Mouse (Mus musculus) limb, embryonic 12.5 days (tissue): ENCODE results near the gene Acvr1b. TPM values are rescaled to one million over a fixed set of nuclear protein-coding genes. Genes with fewer than 3 reads are reported as not detected.

Source experiments
- ATAC-seq: fragments of 200-750 bp; cut with Nextera tagmentation; 2 replicates; pipeline ENCODE4 v1.8.0; 2017; ENCODE audit warnings: low read depth, moderate TSS enrichment; ENCODE audit not compliant: insufficient number of reproducible peaks, insufficient read depth, low FRiP score, low TSS enrichment
- H3K27ac ChIP-seq: fragments of 300-500 bp; sonication (generic); 2 replicates; pipeline ENCODE4 v1.5.1; 2016; ENCODE audit warnings: mild to moderate bottlenecking, moderate library complexity
- H3K27me3 ChIP-seq: fragments of 300-500 bp; sonication (generic); 2 replicates; pipeline ENCODE4 v1.6.1; 2016; ENCODE audit warnings: mild to moderate bottlenecking, moderate library complexity
- H3K36me3 ChIP-seq: fragments of 300-500 bp; sonication (generic); 2 replicates; pipeline ENCODE4 v1.6.1; 2016; ENCODE audit warnings: mild to moderate bottlenecking, moderate library complexity
- H3K4me1 ChIP-seq: fragments of 300-500 bp; sonication (generic); replicated peaks from 2 replicates; pipeline ENCODE4 v1.6.1; 2016
- H3K4me2 ChIP-seq: fragments of 300-500 bp; sonication (generic); 2 replicates; pipeline ENCODE4 v1.6.1; 2016; ENCODE audit warnings: mild to moderate bottlenecking, moderate library complexity
- H3K4me3 ChIP-seq: fragments of 300-500 bp; sonication (generic); replicated peaks from 2 replicates; pipeline ENCODE4 v1.5.1; 2016; ENCODE audit warnings: mild to moderate bottlenecking
- H3K9ac ChIP-seq: fragments of 300-500 bp; sonication (generic); replicated peaks from 2 replicates; pipeline ENCODE4 v1.6.1; 2016; ENCODE audit warnings: mild to moderate bottlenecking, moderate library complexity
- H3K9me3 ChIP-seq: fragments of 300-500 bp; sonication (generic); 2 replicates; pipeline ENCODE4 v1.6.1; 2016; ENCODE audit warnings: mild to moderate bottlenecking, moderate library complexity
- WGBS: fragments of 180-500 bp; shearing (Covaris S2); methylation state at CpG from one replicate; pipeline ENCODE4 v1.1.7; 2016; 5-methylcytosine and 5-hydroxymethylcytosine counted together
- polyA plus RNA-seq: library from polyadenylated mRNA; unstranded; fragments of >200 nt; fragmentation: Nextera tagmentation; extraction: Ambion mirVana; gene quantifications from 2 replicates; pipeline ENCODE4 v1.2.1, GENCODE M21; 2016

The Acvr1b gene
- polyA plus RNA-seq = 7.3 and 8.2 TPM in 2 replicates

DNA sequence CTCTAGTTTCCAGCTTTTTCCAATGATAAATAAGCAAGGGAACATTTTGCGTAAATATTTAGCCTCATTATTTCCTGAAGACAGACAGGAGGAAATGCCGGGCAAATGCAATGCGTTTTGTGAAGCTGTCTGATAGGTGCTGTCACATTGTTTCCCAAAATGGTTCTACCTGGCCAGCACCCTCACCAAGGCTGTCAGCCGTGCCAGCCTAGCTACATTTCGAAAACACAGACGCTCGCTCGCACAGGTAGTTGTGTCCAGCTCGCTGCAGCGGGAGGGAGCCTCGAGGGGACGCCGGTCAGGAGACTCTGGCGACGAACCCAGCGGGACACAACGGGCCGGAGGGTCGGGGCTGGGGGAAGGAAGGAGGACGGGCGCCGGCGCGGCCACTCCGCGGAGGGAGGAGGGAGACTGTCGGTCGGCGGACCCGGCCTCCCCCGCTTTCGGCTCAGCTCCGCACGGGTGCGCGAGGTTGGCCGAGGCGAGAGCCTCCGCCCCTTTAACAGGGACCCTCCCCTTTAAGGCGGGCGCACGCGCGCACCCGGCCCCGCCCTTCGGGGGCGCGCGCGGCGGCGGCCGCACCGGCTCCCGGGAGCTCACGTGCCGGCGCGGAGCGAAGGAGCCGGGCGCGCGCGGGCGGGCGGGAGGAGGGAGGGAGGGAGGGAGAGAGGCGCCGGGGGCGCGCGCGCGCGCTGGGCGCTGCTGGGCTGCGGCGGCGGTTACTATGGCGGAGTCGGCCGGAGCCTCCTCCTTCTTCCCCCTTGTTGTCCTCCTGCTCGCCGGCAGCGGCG, at the start of gene Acvr1b:
Acvr1b (plus strand) TSS at position 647 of the 791 bp plus-strand sequence.
- Histone ChIP-seq H3K36me3 (no peaks in the 10 kb centered on the region), H3K27ac (peak within 1 kb of the TSS; percentile 85), H3K4me3 (peak within 1 kb of the TSS; percentile 90), H3K9me3 (no peaks in the 10 kb centered on the region), H3K9ac (peak within 1 kb of the TSS; percentile 95), H3K4me1 (peaks cover 41% of the 10 kb centered on the region), H3K27me3 (peaks cover 10% of the 10 kb centered on the region), H3K4me2 (peak within 1 kb of the TSS; percentile 92)
- ATAC-seq = peak; percentile 85
- WGBS = 2% methylated on average over 40 of the region's 87 CpGs

DNA sequence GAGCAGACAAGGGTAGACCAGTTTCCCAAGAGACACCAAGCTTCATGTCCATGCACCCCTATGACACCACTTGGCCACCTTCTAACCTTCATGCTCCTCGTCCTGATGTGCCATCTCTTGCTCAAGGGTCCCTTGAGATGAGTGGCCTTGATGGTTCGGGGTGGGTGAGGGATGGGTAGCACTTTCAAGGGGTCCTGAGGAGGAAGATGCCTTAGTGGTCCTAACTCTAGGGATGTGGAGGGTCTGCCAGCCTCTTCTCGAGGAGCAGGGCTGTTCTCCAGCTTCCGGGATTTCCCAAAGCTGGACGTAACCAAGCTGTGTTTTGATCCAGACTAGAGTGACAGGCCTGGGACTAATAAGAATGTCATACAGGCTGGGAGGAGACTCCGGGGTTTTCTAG, 48.3 kb upstream of the Acvr1b start:
- peaks cover 41% of the 10 kb centered on the region for H3K27me3 ChIP-seq
- H3K4me1 ChIP-seq = peaks cover 19% of the 10 kb centered on the region
- no peak for ATAC-seq
- no peak overlapping the region for H3K4me3 ChIP-seq
- peaks cover 7% of the 10 kb centered on the region; the same call in 1 of the 2 replicates for H3K9me3 ChIP-seq
- 88% methylated on average over 6 of the region's 6 CpGs for WGBS
- H3K36me3 ChIP-seq = no peaks in the 10 kb centered on the region
- H3K27ac ChIP-seq = no peak overlapping the region
- no peak overlapping the region for H3K4me2 ChIP-seq
- no peak overlapping the region for H3K9ac ChIP-seq

DNA sequence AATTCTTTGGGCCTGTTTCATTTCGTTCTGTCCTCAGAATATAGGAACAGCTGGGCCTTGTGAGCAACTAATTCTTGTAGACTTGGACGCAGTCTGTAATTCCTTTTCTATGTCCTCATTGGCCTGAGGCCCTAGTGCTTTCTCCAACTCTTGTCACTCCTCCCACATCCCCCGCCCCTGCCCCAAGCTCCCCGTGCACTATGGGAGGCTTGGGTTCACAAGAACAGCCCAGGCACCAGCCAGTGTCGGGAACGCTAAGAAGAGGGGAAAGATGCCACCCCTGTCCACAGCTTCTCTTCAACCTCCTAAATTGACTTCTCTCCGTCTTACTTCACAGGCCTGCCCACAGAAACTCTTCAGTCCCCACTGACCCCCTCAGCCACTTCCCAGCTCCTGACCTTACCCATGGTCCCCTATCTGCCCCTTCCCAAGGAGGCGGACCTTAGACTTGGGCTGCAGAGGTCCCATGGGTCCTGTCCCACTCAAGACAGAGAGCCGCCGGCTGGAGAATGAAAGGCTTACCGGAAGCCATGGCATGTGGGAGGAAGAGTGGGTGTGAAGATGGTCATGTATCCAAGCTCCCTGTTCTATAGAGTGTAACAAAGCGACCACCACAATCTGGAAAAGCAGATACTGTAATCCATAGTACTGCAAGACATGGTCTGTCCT, 46.9 kb upstream of the Acvr1b start:
- Histone ChIP-seq H3K4me3 (no peak overlapping the region), H3K36me3 (no peaks in the 10 kb centered on the region), H3K9me3 (peaks cover 7% of the 10 kb centered on the region; the same call in 1 of the 2 replicates), H3K9ac (no peak overlapping the region), H3K4me2 (no peak overlapping the region), H3K4me1 (peaks cover 29% of the 10 kb centered on the region), H3K27ac (no peak overlapping the region), H3K27me3 (peaks cover 51% of the 10 kb centered on the region)
- 75% methylated on average over 12 of the region's 12 CpGs for WGBS
- ATAC-seq = no peak

DNA sequence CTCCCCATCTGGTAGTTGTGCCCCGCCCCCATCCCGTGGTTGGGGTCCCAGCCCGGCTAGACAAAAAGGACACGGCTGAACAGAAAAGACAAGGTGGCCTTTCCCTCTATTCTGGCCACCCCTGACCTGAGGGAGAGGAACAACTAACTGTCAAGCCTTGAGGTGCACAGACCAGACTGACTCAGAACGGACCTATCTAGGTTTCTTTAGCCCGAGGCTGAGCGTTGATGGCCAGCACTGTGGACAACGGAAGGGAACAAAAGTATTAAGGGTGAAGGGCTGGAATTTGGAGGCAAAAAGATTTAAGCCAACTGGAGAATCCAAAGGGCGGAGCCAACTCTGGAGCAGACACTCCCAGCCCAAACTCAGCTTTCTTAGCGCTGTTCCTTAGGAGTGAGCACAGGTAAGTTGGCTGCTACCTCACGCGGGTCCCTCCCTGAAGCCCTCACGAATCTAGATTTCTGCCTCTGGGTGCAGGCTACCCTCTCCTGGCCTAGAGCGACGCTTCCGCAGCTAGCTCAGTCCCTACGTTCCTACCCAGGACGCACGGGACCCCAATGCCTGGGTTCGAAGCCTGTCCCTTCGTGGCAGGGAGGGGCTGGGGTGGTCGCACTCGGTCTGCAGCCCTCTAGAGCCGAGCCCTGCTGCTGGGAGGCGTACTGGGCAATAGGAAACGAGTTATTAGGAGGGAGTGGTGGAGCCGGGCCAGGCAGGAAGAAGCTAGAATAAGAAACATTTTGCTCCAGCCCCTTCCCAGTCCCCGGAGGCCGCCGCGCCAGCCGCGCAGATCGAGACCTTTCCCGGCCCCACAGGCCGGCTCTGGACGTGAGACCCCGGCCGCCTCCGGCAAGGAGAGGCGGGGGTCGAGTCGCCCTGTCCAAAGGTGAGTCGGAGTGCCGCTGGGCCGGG, 45.4 kb upstream of the Acvr1b start, which contains the start of gene Acvrl1:
Acvrl1 (plus strand) TSS at position 342 of the 909 bp plus-strand sequence.
- Histone ChIP-seq H3K4me1 (peaks cover 30% of the 10 kb centered on the region), H3K9ac (peak within 1 kb of the TSS; percentile 65), H3K4me2 (peak within 1 kb of the TSS; percentile 75), H3K4me3 (peak within 1 kb of the TSS; percentile 45), H3K36me3 (no peaks in the 10 kb centered on the region), H3K9me3 (peaks cover 7% of the 10 kb centered on the region; the same call in 1 of the 2 replicates), H3K27ac (no peak within 1 kb of the TSS), H3K27me3 (peaks cover 51% of the 10 kb centered on the region)
- WGBS = 5% methylated on average over 46 of the region's 46 CpGs
- peak; percentile 20; the same call in 1 of the 2 replicates for ATAC-seq

DNA sequence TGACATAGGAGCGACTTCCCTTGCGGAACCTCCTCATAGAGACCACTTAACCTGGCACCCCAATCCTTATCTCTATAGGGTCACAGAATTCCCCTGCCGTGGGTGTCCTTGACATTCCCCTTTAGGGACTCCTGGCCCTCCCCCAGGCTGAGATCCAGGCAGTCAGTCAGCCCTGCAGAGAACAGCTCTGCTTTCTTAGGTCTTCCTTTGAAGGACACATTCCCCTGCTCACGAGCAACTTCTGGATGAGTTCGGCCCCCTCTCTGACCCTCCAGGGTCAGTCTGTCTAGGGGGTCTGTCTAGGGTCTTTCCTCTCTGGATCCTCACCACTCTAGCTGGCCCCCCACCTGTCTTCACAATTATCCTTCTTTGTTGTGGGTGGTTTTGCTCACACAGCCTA, 44.5 kb upstream of the Acvr1b start:
- Histone ChIP-seq H3K27me3 (peaks cover 51% of the 10 kb centered on the region), H3K27ac (no peak overlapping the region), H3K9ac (no peak overlapping the region), H3K4me2 (peak overlapping the region; percentile 75), H3K4me1 (peaks cover 40% of the 10 kb centered on the region), H3K9me3 (peaks cover 7% of the 10 kb centered on the region; the same call in 1 of the 2 replicates), H3K4me3 (peak overlapping the region; percentile 45; the same call in 1 of the 2 replicates), H3K36me3 (no peaks in the 10 kb centered on the region)
- 44% methylated on average over 5 of the region's 5 CpGs for WGBS
- no peak for ATAC-seq

DNA sequence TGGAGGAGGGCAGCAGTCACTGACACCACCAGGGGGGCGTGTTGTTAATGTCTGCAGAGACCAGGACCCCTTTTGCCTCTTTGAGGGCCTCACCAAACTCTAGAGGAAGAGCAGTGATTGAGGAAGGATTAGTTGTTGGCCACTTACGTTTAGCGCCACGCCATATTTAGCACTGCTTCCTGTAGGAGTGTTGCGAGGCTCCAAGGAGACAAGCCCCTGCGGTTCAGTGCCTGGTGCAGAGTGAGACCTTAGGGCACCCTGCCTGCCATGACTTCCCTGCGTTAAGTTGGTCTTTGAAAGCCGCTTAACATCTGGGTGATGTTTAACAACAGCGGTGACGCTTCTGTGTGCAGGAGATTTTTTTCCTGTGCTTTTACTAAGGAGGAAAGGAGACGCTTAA, 42.4 kb upstream of the Acvr1b start:
- Histone ChIP-seq H3K4me2 (no peak overlapping the region), H3K27me3 (peaks cover 47% of the 10 kb centered on the region)

DNA sequence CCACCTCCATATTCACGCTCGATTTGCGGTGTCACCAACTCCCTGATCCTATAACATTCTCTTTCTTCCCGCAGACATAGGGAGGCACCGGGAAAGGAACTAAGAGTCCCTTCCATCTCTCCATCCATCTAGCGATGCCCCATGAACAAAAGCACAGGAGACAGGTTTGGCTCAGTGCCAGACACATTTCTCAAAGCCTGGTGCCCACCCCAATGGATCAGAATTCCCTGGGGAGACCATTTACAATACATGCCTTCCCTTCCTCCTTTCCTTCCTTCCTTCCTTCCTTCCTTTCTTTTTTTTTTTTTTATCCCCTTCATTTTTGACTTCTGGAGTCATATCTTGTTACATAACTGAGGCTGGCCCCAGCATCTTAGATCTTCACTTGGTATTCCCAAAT, 41.8 kb upstream of the Acvr1b start:
- 76% methylated on average over 6 of the region's 6 CpGs for WGBS
- Histone ChIP-seq H3K4me2 (no peak overlapping the region), H3K27me3 (peaks cover 45% of the 10 kb centered on the region)

More for the DNA sequence above, 42.4 kb upstream of the Acvr1b start:
- peaks cover 53% of the 10 kb centered on the region for H3K4me1 ChIP-seq
- H3K4me3 ChIP-seq = no peak overlapping the region
- no peak for ATAC-seq
- 26% methylated on average over 11 of the region's 11 CpGs for WGBS
- no peak overlapping the region for H3K27ac ChIP-seq
- H3K36me3 ChIP-seq = no peaks in the 10 kb centered on the region
- H3K9ac ChIP-seq = no peak overlapping the region
- no peaks in the 10 kb centered on the region for H3K9me3 ChIP-seq

DNA sequence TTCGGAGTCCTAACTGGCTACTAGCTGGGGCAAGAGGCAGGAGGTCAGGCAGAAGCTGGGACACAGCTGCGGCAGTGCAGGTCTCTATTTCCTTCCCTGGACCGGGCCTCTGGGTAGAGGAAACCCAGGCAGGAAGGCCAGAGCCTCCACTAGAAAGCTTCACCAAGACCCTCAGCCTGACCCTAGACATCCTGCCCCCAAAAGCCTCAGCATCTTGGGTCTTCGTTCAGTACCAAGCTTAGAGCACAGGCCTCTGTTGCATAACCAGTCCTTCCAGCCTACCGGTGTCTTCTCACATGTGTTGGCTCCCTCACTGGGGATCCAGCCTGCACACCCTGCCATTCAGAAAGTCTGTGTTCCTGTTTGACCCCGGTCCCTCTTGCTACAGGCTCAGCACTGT, 41.1 kb upstream of the Acvr1b start:
- Histone ChIP-seq H3K9me3 (no peaks in the 10 kb centered on the region), H3K9ac (no peak overlapping the region), H3K4me2 (no peak overlapping the region), H3K27ac (no peak overlapping the region), H3K4me1 (peaks cover 53% of the 10 kb centered on the region), H3K27me3 (peaks cover 38% of the 10 kb centered on the region), H3K36me3 (peaks cover 6% of the 10 kb centered on the region; the same call in 1 of the 2 replicates), H3K4me3 (no peak overlapping the region)
- 76% methylated on average over 6 of the region's 6 CpGs for WGBS
- no peak for ATAC-seq

More for the DNA sequence above, 41.8 kb upstream of the Acvr1b start:
- ATAC-seq = no peak
- Histone ChIP-seq H3K4me1 (peaks cover 53% of the 10 kb centered on the region), H3K9me3 (no peaks in the 10 kb centered on the region), H3K36me3 (peaks cover 2% of the 10 kb centered on the region; the same call in 1 of the 2 replicates), H3K4me3 (no peak overlapping the region), H3K27ac (no peak overlapping the region), H3K9ac (no peak overlapping the region)

DNA sequence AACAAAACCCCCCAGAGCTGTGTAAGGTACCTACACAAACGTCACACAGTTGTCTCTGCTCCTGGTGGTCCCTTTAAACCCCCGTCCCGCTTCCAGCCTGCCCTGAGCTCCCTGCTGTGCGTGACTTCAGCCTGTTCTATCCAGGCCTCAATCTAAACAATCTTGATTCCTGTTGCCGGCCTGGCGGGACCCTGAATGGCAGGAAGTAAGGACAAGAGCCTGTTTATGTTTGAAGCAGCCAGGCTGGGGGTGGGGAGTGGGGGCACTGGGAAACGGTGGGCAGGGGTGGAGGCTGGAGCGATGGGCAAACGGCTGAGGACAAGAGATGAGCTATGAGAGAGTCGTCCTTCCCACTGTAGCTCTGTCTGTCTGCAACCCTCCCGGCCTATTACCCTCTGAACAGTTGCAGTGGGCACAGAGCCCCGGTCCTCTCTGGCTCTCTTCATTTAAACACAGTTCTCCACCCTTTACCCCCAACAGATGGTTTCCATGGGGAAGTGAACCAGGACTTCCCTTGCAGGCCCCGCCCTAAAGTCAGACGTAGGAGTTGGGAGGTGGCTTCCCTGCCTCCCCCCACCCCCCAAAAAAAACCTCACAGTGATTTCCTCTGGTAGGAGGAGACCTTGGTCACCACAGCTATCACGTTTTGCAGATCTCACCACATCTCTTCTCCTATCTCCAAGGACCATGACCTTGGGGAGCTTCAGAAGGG, 39.7 kb upstream of the Acvr1b start:
- Histone ChIP-seq H3K36me3 (peaks cover 6% of the 10 kb centered on the region; the same call in 1 of the 2 replicates), H3K4me3 (peak overlapping the region; percentile 9; the same call in 1 of the 2 replicates), H3K9ac (no peak overlapping the region), H3K4me1 (peaks cover 42% of the 10 kb centered on the region), H3K9me3 (no peaks in the 10 kb centered on the region), H3K4me2 (peak overlapping the region; percentile 35), H3K27ac (peak overlapping the region; percentile 68), H3K27me3 (peaks cover 24% of the 10 kb centered on the region)
- ATAC-seq = no peak
- 26% methylated on average over 15 of the region's 15 CpGs for WGBS

DNA sequence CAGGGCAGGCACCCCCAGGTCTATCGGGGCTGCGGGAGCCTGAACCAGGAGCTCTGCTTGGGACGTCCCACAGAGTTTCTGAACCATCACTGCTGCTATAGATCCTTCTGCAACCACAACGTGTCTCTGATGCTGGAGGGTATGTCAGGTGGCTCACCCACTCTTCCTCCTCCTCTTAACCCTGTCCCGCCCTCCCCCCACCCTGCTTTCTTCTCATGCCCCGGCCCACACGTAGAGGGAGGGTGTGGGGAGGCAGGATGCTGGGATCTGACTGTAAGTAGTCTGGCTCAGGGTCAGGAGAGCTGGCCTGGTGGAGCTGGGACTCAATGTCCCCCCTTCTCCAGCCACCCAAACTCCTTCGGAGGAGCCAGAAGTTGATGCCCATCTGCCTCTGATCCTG, 38.5 kb upstream of the Acvr1b start:
- Histone ChIP-seq H3K9ac (no peak overlapping the region), H3K4me1 (peaks cover 50% of the 10 kb centered on the region), H3K9me3 (no peaks in the 10 kb centered on the region), H3K4me3 (0 out of 2 replicates have a peak overlapping the region, but pooled peaks have one; percentile 9), H3K27me3 (peaks cover 11% of the 10 kb centered on the region), H3K4me2 (peak overlapping the region; percentile 35), H3K27ac (no peak overlapping the region), H3K36me3 (peaks cover 6% of the 10 kb centered on the region; the same call in 1 of the 2 replicates)
- 54% methylated on average over 8 of the region's 8 CpGs for WGBS
- no peak for ATAC-seq
